Mouse (Mus musculus) cerebellum, adult 2 months (tissue): ENCODE results near the gene Atcay.

Experiments used
- CTCF ChIP-seq: fragments of 200-500 bp; IDR thresholded peaks from 2 replicates; pipeline ENCODE4 v1.5.1; 2011; ENCODE audit warnings: low read depth, mild to moderate bottlenecking, control low read depth, low read length, moderate library complexity, borderline replicate concordance; ENCODE audit not compliant: insufficient read depth
- POLR2A ChIP-seq: fragments of 200-500 bp; IDR thresholded peaks from 2 replicates; pipeline ENCODE4 v1.6.1; 2011; ENCODE audit warnings: low read length, control low read depth, borderline replicate concordance; ENCODE audit not compliant: insufficient read depth

GRCm38 (mm10) chr10:81167200-81168086 lies 63.2 kb downstream of the Atcay start, which contains the start of gene Pias4:
- TF ChIP-seq POLR2A, result peak; percentile 88
- TF ChIP-seq CTCF, result no peak
